Mouse (Mus musculus) forebrain, embryonic 12.5 days (tissue): Measurements from ENCODE around the gene Nradd. TPM values are rescaled to one million over a fixed set of nuclear protein-coding genes. Genes with fewer than 3 reads are reported as not detected.
A peak's percentile ranks its signal among the peaks of the same experiment; 100 is the strongest.

Experiments used
- ATAC-seq: fragments of 200-750 bp; cut with Nextera tagmentation; 2 replicates; pipeline ENCODE4 v1.8.0; 2017; ENCODE audit warnings: moderate TSS enrichment; ENCODE audit not compliant: low FRiP score
- H3K27ac ChIP-seq: fragments of 300-500 bp; sonication (generic); 2 replicates; pipeline ENCODE4 v1.5.1; 2016; ENCODE audit warnings: mild to moderate bottlenecking
- H3K27me3 ChIP-seq: fragments of 300-500 bp; sonication (generic); 2 replicates; pipeline ENCODE4 v1.6.1; 2016; ENCODE audit warnings: mild to moderate bottlenecking
- H3K36me3 ChIP-seq: fragments of 300-500 bp; sonication (generic); replicated peaks from 2 replicates; pipeline ENCODE4 v1.6.1; 2016; ENCODE audit warnings: mild to moderate bottlenecking
- H3K4me1 ChIP-seq: fragments of 300-500 bp; sonication (generic); 2 replicates; pipeline ENCODE4 v1.6.1; 2016
- H3K4me2 ChIP-seq: fragments of 300-500 bp; sonication (generic); 2 replicates; pipeline ENCODE4 v1.6.1; 2016; ENCODE audit warnings: mild to moderate bottlenecking, moderate library complexity
- H3K4me3 ChIP-seq: fragments of 300-500 bp; sonication (generic); replicated peaks from 2 replicates; pipeline ENCODE4 v1.5.1; 2016; ENCODE audit warnings: mild to moderate bottlenecking
- H3K9ac ChIP-seq: fragments of 300-500 bp; sonication (generic); 2 replicates; pipeline ENCODE4 v1.6.1; 2016; ENCODE audit warnings: mild to moderate bottlenecking
- H3K9me3 ChIP-seq: fragments of 300-500 bp; sonication (generic); 2 replicates; pipeline ENCODE4 v1.6.1; 2016
- WGBS: fragments of 180-500 bp; shearing (Covaris S2); methylation state at CpG from one replicate; pipeline ENCODE4 v1.1.7; 2016; 5-methylcytosine and 5-hydroxymethylcytosine counted together
- microRNA-seq: library from miRNA; unstranded; fragments of <30 nt; microRNA quantifications from one replicate; pipeline ENCODE4, GENCODE M21; 2017
- polyA plus RNA-seq: library from polyadenylated mRNA; unstranded; fragments of >200 nt; fragmentation: Nextera tagmentation; extraction: Ambion mirVana; gene quantifications from 2 replicates; pipeline ENCODE4 v1.2.1, GENCODE M21; 2016

The Nradd gene
- polyA plus RNA-seq, 1 experiment from 2014 or later: 32.0 TPM

DNA sequence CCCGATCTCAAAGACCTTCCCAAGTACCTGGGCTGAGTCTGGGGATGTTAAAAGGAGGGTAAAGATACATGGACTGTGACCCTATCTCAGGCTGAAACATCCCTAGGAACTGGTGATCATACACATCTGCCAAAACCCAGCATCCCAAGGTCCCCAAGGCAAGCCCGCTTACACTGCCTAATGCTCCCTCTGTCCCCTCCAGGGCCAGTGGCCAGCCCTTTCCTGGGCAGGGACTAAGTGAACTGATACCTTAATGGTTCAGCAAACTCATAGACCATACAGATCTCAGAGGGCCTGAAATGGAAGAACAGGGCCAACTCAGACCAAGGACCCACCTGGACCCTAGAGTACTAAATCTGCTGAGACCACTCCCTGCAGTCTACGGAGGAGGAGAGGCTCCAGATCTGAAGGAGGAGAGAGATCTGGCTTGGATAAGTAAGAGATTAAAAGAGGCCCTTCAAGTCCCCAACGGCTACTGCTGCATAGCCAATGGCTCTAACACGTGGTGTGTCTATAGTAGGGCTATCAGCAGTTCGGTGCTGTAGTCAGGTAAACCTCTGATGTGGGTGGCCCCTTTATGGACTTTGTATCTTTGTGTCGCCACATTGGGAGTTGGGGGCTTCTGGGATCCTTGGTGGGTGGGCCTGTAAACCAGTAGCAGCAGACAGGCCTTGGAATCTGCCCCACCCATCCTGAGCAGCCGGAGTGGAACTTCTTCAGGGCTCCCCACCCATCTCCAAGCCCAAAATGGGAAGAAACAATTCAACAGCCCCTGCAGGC, 646 bp downstream of the Nradd start:
- Histone ChIP-seq H3K4me1 (peaks cover 22% of the 10 kb centered on the region), H3K4me2 (peak overlapping the region; percentile 75), H3K27me3 (no peaks in the 10 kb centered on the region), H3K9me3 (no peaks in the 10 kb centered on the region), H3K36me3 (peaks cover 33% of the 10 kb centered on the region), H3K27ac (peak overlapping the region; percentile 83), H3K4me3 (peak overlapping the region; percentile 54), H3K9ac (peak overlapping the region; percentile 69)
- no peak for ATAC-seq
- WGBS: 53% methylated on average over 8 of the region's 8 CpGs

GRCm38 (mm10) chr9:110622621-110623219, 1.5 kb downstream of the Nradd start:
- no peaks in the 10 kb centered on the region for H3K9me3 ChIP-seq
- H3K4me3 ChIP-seq: no peak overlapping the region
- peaks cover 22% of the 10 kb centered on the region for H3K4me1 ChIP-seq
- H3K4me2 ChIP-seq: no peak overlapping the region
- H3K9ac ChIP-seq: no peak overlapping the region
- WGBS: 86% methylated on average over 12 of the region's 12 CpGs
- no peak for ATAC-seq
- H3K27ac ChIP-seq: no peak overlapping the region
- peaks cover 42% of the 10 kb centered on the region for H3K36me3 ChIP-seq
- H3K27me3 ChIP-seq: no peaks in the 10 kb centered on the region

GRCm38 (mm10) chr9:110620685-110621084, 3.6 kb downstream of the Nradd start:
- peaks cover 58% of the 10 kb centered on the region for H3K36me3 ChIP-seq
- H3K9me3 ChIP-seq: no peaks in the 10 kb centered on the region
- no peak overlapping the region for H3K4me3 ChIP-seq
- H3K9ac ChIP-seq: no peak overlapping the region
- 96% methylated on average over 7 of the region's 7 CpGs for WGBS
- H3K4me1 ChIP-seq: peaks cover 22% of the 10 kb centered on the region
- H3K27me3 ChIP-seq: no peaks in the 10 kb centered on the region
- no peak overlapping the region for H3K27ac ChIP-seq
- ATAC-seq: no peak
- no peak overlapping the region for H3K4me2 ChIP-seq

DNA sequence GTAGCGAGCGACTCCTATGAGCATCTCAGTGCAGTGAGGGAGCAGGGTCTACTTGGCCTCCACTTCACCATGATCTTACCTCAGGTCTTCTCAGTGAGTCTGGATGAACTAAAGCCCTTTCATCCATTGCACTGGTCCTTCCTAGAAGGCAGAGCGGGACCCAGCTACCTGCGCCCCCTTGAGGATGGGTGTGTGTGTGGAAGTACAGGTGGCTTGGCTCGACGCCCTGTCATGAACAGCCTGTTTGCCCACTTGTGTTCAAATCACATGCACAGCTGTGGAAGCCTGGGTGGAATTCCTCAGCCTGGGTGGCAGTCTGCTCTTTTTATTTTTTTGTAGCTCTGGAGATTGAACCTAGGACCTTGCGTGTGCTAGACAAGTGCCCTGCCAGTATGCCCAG, 4.1 kb downstream of the Nradd start:
- no peak for ATAC-seq
- Histone ChIP-seq H3K9ac (no peak overlapping the region), H3K4me3 (no peak overlapping the region), H3K4me2 (no peak overlapping the region), H3K27ac (no peak overlapping the region), H3K4me1 (peaks cover 18% of the 10 kb centered on the region), H3K9me3 (no peaks in the 10 kb centered on the region), H3K36me3 (peaks cover 64% of the 10 kb centered on the region), H3K27me3 (no peaks in the 10 kb centered on the region)
- 87% methylated on average over 7 of the region's 7 CpGs for WGBS

GRCm38 (mm10) chr9:110617081-110617480, 7.2 kb downstream of the Nradd start:
- Histone ChIP-seq H3K4me3 (no peak overlapping the region), H3K4me2 (no peak overlapping the region), H3K9me3 (no peaks in the 10 kb centered on the region), H3K36me3 (peaks cover 79% of the 10 kb centered on the region), H3K4me1 (no peaks in the 10 kb centered on the region), H3K9ac (no peak overlapping the region), H3K27ac (no peak overlapping the region), H3K27me3 (no peaks in the 10 kb centered on the region)
- 81% methylated on average over 3 of the region's 3 CpGs for whole genome bisulfite sequencing
- no peak for ATAC-seq

- Histone ChIP-seq H3K4me2 (no peak overlapping the region), H3K9ac (no peak overlapping the region), H3K27me3 (no peaks in the 10 kb centered on the region), H3K9me3 (no peaks in the 10 kb centered on the region), H3K4me1 (no peaks in the 10 kb centered on the region), H3K27ac (no peak overlapping the region), H3K36me3 (peaks cover 56% of the 10 kb centered on the region), H3K4me3 (no peak overlapping the region)
- no peak for ATAC-seq
- WGBS: 95% methylated on average over 3 of the region's 3 CpGs
Measured at GRCm38 (mm10) chr9:110611471-110611870, 12.8 kb downstream of the Nradd start.

DNA sequence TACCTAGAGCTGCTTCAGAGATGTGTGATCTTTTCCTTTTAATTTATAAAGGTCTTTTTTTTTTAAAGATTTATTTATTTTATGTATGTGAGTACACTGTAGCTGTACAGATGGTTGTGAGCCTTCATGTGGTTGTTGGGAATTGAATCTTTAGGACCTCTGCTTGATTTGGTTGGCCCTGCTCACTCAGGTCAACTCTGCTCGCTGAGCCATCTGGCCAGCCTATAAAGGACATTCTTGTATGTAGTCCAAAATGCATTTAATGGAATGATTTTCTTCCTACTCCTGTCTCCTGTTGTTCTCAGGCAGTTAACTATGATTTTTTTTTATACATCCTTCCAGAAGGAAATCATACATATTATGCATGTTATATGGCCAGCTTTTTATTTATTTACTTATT, 40.7 kb downstream of the Nradd start:
- Histone ChIP-seq H3K27me3 (no peaks in the 10 kb centered on the region), H3K9me3 (no peaks in the 10 kb centered on the region), H3K4me2 (no peak overlapping the region), H3K4me3 (no peak overlapping the region), H3K27ac (no peak overlapping the region), H3K9ac (no peak overlapping the region), H3K36me3 (peaks cover 14% of the 10 kb centered on the region), H3K4me1 (no peaks in the 10 kb centered on the region)
- ATAC-seq: no peak
- 97% methylated on average over 1 of the region's 1 CpGs for WGBS

GRCm38 (mm10) chr9:110582161-110582560, 42.1 kb downstream of the Nradd start:
- no peaks in the 10 kb centered on the region for H3K4me1 ChIP-seq
- H3K4me3 ChIP-seq: no peak overlapping the region
- no peak overlapping the region for H3K9ac ChIP-seq
- H3K4me2 ChIP-seq: no peak overlapping the region
- no peak overlapping the region for H3K27ac ChIP-seq
- WGBS: 95% methylated on average over 2 of the region's 2 CpGs
- H3K27me3 ChIP-seq: no peaks in the 10 kb centered on the region
- H3K36me3 ChIP-seq: peaks cover 24% of the 10 kb centered on the region
- H3K9me3 ChIP-seq: no peaks in the 10 kb centered on the region
- no peak for ATAC-seq

Small RNA genes lying within 50 kb of the gene (microRNA-seq; reads per million reads assigned to microRNA genes)
- not detected for gene Mir8107

Other genes starting within 250 kb of the Nradd start
- gene Ptpn23, start 216.2 kb downstream of the Nradd start, polyA plus RNA-seq: 20.4 and 20.9 TPM in 2 replicates
- gene Ngp, start 204.7 kb downstream of the Nradd start, polyA plus RNA-seq: 1.2 and 2.2 TPM in 2 replicates
- 10.3 and 10.5 TPM in 2 replicates for gene Klhl18, start 147.8 kb downstream of the Nradd start, polyA plus RNA-seq
- 1.6 and 2.0 TPM in 2 replicates for gene Kif9, start 147.5 kb downstream of the Nradd start, polyA plus RNA-seq
- 45.0 and 49.7 TPM in 2 replicates for gene Setd2, start 91.9 kb downstream of the Nradd start, polyA plus RNA-seq
- 2.0 and 2.3 TPM in 2 replicates for gene Nbeal2, start 29.7 kb upstream of the Nradd start, polyA plus RNA-seq
- 139 and 143 TPM in 2 replicates for gene Ccdc12, start 32.1 kb upstream of the Nradd start, polyA plus RNA-seq
- 1.3 and 1.5 TPM in 2 replicates for gene Myl3, start 117.4 kb upstream of the Nradd start, polyA plus RNA-seq
- 16.1 and 18.6 TPM in 2 replicates for gene Pth1r, start 122.7 kb upstream of the Nradd start, polyA plus RNA-seq
- not detected in 2 replicates for gene Prss42, start 173.7 kb upstream of the Nradd start, polyA plus RNA-seq
- gene Prss44, start 189.5 kb upstream of the Nradd start, polyA plus RNA-seq: not detected in 2 replicates
- gene Prss43, start 202.2 kb upstream of the Nradd start, polyA plus RNA-seq: not detected in 2 replicates
- not detected in 2 replicates for gene Prss45, start 210.1 kb upstream of the Nradd start, polyA plus RNA-seq
- not detected in 2 replicates for gene Prss46, start 220.1 kb upstream of the Nradd start, polyA plus RNA-seq
- gene Prss50, start 233.5 kb upstream of the Nradd start, polyA plus RNA-seq: 0.17 TPM in 1 of 2 replicates, not detected in the other